In the genomic region with DNA sequence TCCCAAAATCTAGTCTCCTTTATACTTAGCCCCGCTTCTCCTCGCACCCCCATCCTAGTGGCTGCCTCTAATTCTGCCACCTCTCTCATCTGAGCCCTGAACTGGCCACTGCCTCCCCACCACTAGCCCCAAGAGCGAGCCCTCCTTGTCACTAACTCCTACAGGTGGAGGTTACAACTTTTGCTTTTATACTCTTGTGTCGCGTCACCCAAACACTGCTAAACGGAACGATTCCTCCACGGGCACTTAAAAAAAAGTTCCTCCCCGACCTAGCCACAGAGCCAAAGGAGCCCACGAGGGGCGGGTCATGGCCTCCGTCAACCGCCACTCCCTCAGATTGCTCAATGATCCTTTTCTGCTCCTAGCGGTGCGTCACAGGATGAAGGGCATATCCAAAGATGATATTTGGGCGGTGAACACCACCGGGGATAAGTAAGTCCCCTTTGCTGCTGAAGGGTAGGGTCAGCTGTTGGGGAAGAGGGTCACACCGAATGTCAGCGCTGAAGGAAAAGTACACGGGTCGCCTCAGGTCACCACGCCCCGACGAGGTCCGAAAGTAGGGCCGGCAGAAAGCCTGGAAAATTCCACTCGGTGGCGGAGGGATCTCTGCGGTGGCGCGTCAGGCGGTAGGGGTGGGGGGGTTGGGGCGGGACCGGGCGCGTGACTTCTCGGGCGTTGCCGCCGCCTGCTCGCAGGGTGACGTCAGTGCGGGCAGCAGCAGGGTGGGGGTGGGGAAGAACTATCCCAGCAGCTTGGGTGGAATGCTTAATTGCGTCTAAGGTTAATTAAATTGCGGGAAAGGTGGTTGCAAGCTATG, we compare ENCODE assay signal across 8 mouse cellular contexts. TPM values are rescaled to one million over a fixed set of nuclear protein-coding genes. Genes with fewer than 3 reads are reported as not detected.
DNase-seq lines count a peak whose midpoint lies in the region; ATAC-seq lines count a peak whose summit lies in the region.

No protein-coding gene starts in this region.

- peak; percentile 92 for DNase-seq in MN1 (ENCODE audit: low spot score)
- peak; percentile 92 for DNase-seq in cerebellum, adult 9-10 months
- peak; percentile 86 for DNase-seq in frontal cortex, postnatal 14 days (ENCODE audit: low spot score in 2 of 2)
- DNase-seq in hindbrain, embryonic 14.5 days (ENCODE audit: low spot score): peak; percentile 89
- DNase-seq in layer of hippocampus, postnatal 36 days: peak; percentile 88 to 89
- peak; percentile 97 for DNase-seq in lung, postnatal 36 days
- DNase-seq in retina, postnatal 1 day: peak; percentile 97
- peak; percentile 92 to 93 for DNase-seq in urinary bladder, adult 18-20 months (ENCODE audit: low spot score in 2 of 2)

- H3K27me3 ChIP-seq in hindbrain, embryonic 14.5 days (ENCODE audit: control insufficient read depth, insufficient read depth, low read length): no peaks in the 10 kb centered on the region

- H3K27ac ChIP-seq in hindbrain, embryonic 14.5 days: peak overlapping the region; percentile 99

- peak overlapping the region; percentile 84 for H3K4me2 ChIP-seq in hindbrain, embryonic 14.5 days (replicated peaks)

- no peaks in the 10 kb centered on the region for H3K36me3 ChIP-seq in hindbrain, embryonic 14.5 days (replicated peaks; ENCODE audit: control insufficient read depth, insufficient read depth)

- peak overlapping the region; percentile 69 for H3K9ac ChIP-seq in hindbrain, embryonic 14.5 days

- H3K9me3 ChIP-seq in hindbrain, embryonic 14.5 days (ENCODE audit: control insufficient read depth, low read length): no peaks in the 10 kb centered on the region

- WGBS in hindbrain, embryonic 14.5 days: 6% methylated on average over 45 of the region's 45 CpGs

- peak overlapping the region; percentile 31 for H3K4me3 ChIP-seq in hindbrain, embryonic 14.5 days (replicated peaks; ENCODE audit: low read length)

- ATAC-seq in hindbrain, embryonic 14.5 days (ENCODE audit: low FRiP score): peak; percentile 63

- peaks cover 68% of the 10 kb centered on the region for H3K4me1 ChIP-seq in hindbrain, embryonic 14.5 days (replicated peaks; ENCODE audit: control insufficient read depth, insufficient read depth, low read length)

RNA-seq across cellular contexts. Expression of a gene that starts 29.5 kb away (rescaled TPM):
- polyA plus RNA-seq in hindbrain, embryonic 14.5 days (2014; fragmentation: Nextera tagmentation; extraction: Ambion mirVana): 11.3 and 13.1 TPM in 2 replicates
- total RNA-seq in layer of hippocampus, postnatal 36 days (2021): 10 to 100 TPM; 13.5 to 14.2 TPM

RNA-seq across cellular contexts. Expression of a gene that starts 32.1 kb away (rescaled TPM):
- polyA plus RNA-seq in hindbrain, embryonic 14.5 days (2014; fragmentation: Nextera tagmentation; extraction: Ambion mirVana): 1.5 and 2.5 TPM in 2 replicates
- total RNA-seq in layer of hippocampus, postnatal 36 days (2021): 1 to 10 TPM; 2.5 to 2.7 TPM

RNA-seq across cellular contexts. Expression of a gene that starts 48.4 kb away (rescaled TPM):
- polyA plus RNA-seq in hindbrain, embryonic 14.5 days (2014; fragmentation: Nextera tagmentation; extraction: Ambion mirVana): 6.1 and 9.4 TPM in 2 replicates
- total RNA-seq in layer of hippocampus, postnatal 36 days (2021): 1 to 10 TPM; 1.9 to 2.2 TPM

Comparison
In these comparisons a context has a peak if more than half of its experiments do, and no peak if none do; other contexts are left out.
1. Peak in every context shown above with its lines: DNase-seq, ATAC-seq, H3K4me3 ChIP-seq and H3K27ac ChIP-seq.